In the genomic region with DNA sequence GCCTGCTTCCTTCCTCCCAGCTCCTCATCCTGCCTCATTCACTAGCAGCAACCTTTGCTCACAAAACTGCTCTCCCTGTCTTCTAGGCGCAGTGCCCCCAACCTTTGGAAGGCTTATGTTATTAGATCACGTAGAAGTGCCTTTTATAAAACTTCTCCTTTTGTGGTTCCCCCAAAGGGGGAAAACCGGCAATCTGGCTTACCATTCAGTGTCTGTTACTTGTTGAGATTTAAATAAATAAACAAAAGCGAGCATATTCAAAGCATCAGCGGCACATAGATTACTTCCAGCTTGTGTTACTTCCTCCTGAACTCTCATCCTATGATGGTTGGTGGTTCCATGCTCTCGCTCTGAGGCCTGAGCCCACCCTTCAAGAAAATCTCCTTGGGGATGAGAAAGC, we compare ENCODE assay signal across 23 mouse cellular contexts.
DNase-seq lines count a peak whose midpoint lies in the region; ATAC-seq and TF ChIP-seq lines count a peak whose summit lies in the region.
"Had no signal": no experiment of that assay in that cellular context is flagged by ENCODE, and none has a peak within 500 bp of the region (broad histone marks: within the 10 kb centered on the region; RNA-seq: fewer than 3 reads in every experiment).

No protein-coding gene starts in this region.

- WGBS in embryonic facial prominence, embryonic 12.5 days: 31% methylated on average over 6 of the region's 6 CpGs
- WGBS in embryonic facial prominence, embryonic 10.5 days: 49% methylated on average over 6 of the region's 6 CpGs
- WGBS in lung, embryonic 14.5 days: 28% methylated on average over 6 of the region's 6 CpGs

- 0 out of 2 replicates have a peak overlapping the region, but pooled peaks have one; percentile 6 for H3K27ac ChIP-seq in embryonic facial prominence, embryonic 12.5 days
- H3K27ac ChIP-seq in embryonic facial prominence, embryonic 10.5 days (replicated peaks): no peak overlapping the region
- no peak overlapping the region for H3K27ac ChIP-seq in lung, embryonic 14.5 days (ENCODE audit: low read depth)
- H3K27ac ChIP-seq: forebrain, embryonic 10.5 days; heart, adult 2 months; hindbrain, embryonic 10.5 days; hindbrain, embryonic 15.5 days had no signal

- no peak overlapping the region for H3K9ac ChIP-seq in embryonic facial prominence, embryonic 12.5 days
- H3K9ac ChIP-seq in lung, embryonic 14.5 days: no peak overlapping the region
- H3K9ac ChIP-seq: heart, embryonic 12.5 days; hindbrain, embryonic 15.5 days had no signal

- peaks cover 26% of the 10 kb centered on the region for H3K4me1 ChIP-seq in embryonic facial prominence, embryonic 12.5 days
- H3K4me1 ChIP-seq in embryonic facial prominence, embryonic 10.5 days: peaks cover 30% of the 10 kb centered on the region
- H3K4me1 ChIP-seq in lung, embryonic 14.5 days (ENCODE audit: insufficient read depth): no peaks in the 10 kb centered on the region
- H3K4me1 ChIP-seq: heart, embryonic 12.5 days; hindbrain, embryonic 15.5 days had no signal

- no peak for ATAC-seq in embryonic facial prominence, embryonic 12.5 days (ENCODE audit: insufficient number of reproducible peaks, insufficient read depth, low FRiP score, low TSS enrichment)
- no peak for ATAC-seq in lung, embryonic 14.5 days (ENCODE audit: insufficient read depth)
- ATAC-seq: activated CD4-positive, CD25-positive, alpha-beta regulatory T cell, adult 4 months; forebrain, embryonic 14.5 days; Patski had no signal

- TF ChIP-seq CTCF in lung, embryonic 14.5 days (IDR thresholded peaks at IDR 0.05; ENCODE audit: low read depth): no peak

- no peak overlapping the region for H3K4me3 ChIP-seq in embryonic facial prominence, embryonic 12.5 days
- H3K4me3 ChIP-seq in embryonic facial prominence, embryonic 10.5 days: no peak overlapping the region
- no peak overlapping the region for H3K4me3 ChIP-seq in lung, embryonic 14.5 days (ENCODE audit: low read depth, low read length)
- H3K4me3 ChIP-seq: erythroblast, embryonic 14.5 days; forebrain, embryonic 10.5 days; heart, adult 2 months; heart, embryonic 12.5 days; hindbrain, embryonic 10.5 days; hindbrain, embryonic 15.5 days had no signal

- H3K27me3 ChIP-seq in embryonic facial prominence, embryonic 12.5 days: no peaks in the 10 kb centered on the region
- H3K27me3 ChIP-seq in embryonic facial prominence, embryonic 10.5 days (replicated peaks; ENCODE audit: low read depth, poor library complexity, severe bottlenecking): no peaks in the 10 kb centered on the region
- no peaks in the 10 kb centered on the region for H3K27me3 ChIP-seq in lung, embryonic 14.5 days (ENCODE audit: insufficient read depth, low read length)
- no peaks in the 10 kb centered on the region for H3K27me3 ChIP-seq in splenic B cell, adult 2 months (ENCODE audit: control insufficient read depth, insufficient read depth, low read length, poor library complexity, severe bottlenecking)
- H3K27me3 ChIP-seq: CH12.LX; heart, embryonic 12.5 days; hindbrain, embryonic 15.5 days; Patski had no signal

- H3K9me3 ChIP-seq in embryonic facial prominence, embryonic 12.5 days: no peaks in the 10 kb centered on the region
- H3K9me3 ChIP-seq in embryonic facial prominence, embryonic 10.5 days: no peaks in the 10 kb centered on the region
- H3K9me3 ChIP-seq in lung, embryonic 14.5 days (ENCODE audit: low read depth, low read length): no peaks in the 10 kb centered on the region
- H3K9me3 ChIP-seq: forebrain, embryonic 10.5 days; heart, embryonic 12.5 days; hindbrain, embryonic 10.5 days; hindbrain, embryonic 15.5 days had no signal

- intact Hi-C loops in gastrocnemius, postnatal 36 days (cut with DNase I): no loop called here

- no peaks in the 10 kb centered on the region for H3K36me3 ChIP-seq in embryonic facial prominence, embryonic 12.5 days
- no peaks in the 10 kb centered on the region for H3K36me3 ChIP-seq in embryonic facial prominence, embryonic 10.5 days (replicated peaks)
- H3K36me3 ChIP-seq in lung, embryonic 14.5 days (ENCODE audit: insufficient read depth): no peaks in the 10 kb centered on the region
- no peaks in the 10 kb centered on the region for H3K36me3 ChIP-seq in splenic B cell, adult 2 months (ENCODE audit: control insufficient read depth, insufficient read depth, low read length, poor library complexity, severe bottlenecking)
- H3K36me3 ChIP-seq: forebrain, embryonic 10.5 days; heart, embryonic 12.5 days; hindbrain, embryonic 10.5 days; hindbrain, embryonic 15.5 days had no signal

- no peak overlapping the region for H3K4me2 ChIP-seq in embryonic facial prominence, embryonic 12.5 days (replicated peaks)
- H3K4me2 ChIP-seq in lung, embryonic 14.5 days: no peak overlapping the region
- H3K4me2 ChIP-seq: heart, embryonic 12.5 days; hindbrain, embryonic 15.5 days had no signal

- no peak for DNase-seq in embryonic facial prominence, embryonic 10.5 days (ENCODE audit: low spot score)
- peak; percentile 56 for DNase-seq in lung, embryonic 14.5 days
- DNase-seq in lung, postnatal 36 days: no peak
- DNase-seq in lung, postnatal 10 days: peak; percentile 17
- DNase-seq in lung, postnatal 25 days (ENCODE audit: low spot score): no peak
- DNase-seq in splenic B cell, adult 2 months (ENCODE audit: low read depth, low spot score): peak; percentile 61
- no peak for DNase-seq in gastrocnemius, postnatal 36 days
- DNase-seq: adrenal gland, adult 2 months; adrenal gland, postnatal 25 days; cerebellum, adult 18-20 months; cerebellum, adult 9-11 months; cerebellum, postnatal 36 days; heart, adult 2 months had no signal

Comparison
In these comparisons a context has a peak if more than half of its experiments do, and no peak if none do; other contexts are left out.
1. DNase-seq: peak in lung, embryonic 14.5 days (single experiment), lung, postnatal 10 days (single experiment) and splenic B cell, adult 2 months (single experiment); none in embryonic facial prominence, embryonic 10.5 days (single experiment), lung, postnatal 36 days (single experiment), lung, postnatal 25 days (single experiment) and gastrocnemius, postnatal 36 days (0 of 2).